Mouse (Mus musculus): Measurements from ENCODE around the gene Pawr.

GRCm38 (mm10) chr10:108356601-108357187 is 24.8 kb downstream of the Pawr start:
- TF ChIP-seq CTCF (IDR thresholded peaks at IDR 0.05; ENCODE audit: insufficient read depth, low read depth, low read length) (no peak), POLR2A (IDR thresholded peaks at IDR 0.05; ENCODE audit: insufficient read depth, low read depth, low read length) (no peak)
